19 mouse cellular contexts compared by ENCODE assay signal in the genomic region with DNA sequence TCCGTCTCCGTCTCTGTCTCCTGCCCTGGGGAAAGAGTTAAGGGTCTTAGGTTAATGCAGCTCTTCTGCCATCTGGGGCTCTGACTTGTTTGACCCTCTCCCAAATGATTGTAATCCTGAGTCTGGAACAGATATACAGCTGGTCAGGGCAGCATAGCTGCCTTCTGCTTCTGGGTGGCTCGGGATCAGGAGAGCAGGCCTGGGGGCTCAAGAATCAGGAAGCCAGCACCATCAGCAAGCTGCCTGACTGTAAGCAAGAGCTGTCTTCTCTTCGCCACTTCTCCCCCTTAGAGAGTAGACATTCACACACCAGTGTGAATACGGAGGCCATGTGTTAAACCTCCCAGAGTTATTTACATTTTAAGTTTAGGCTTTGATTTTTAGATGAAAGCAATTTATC. TPM values are rescaled to one million over a fixed set of nuclear protein-coding genes. Genes with fewer than 3 reads are reported as not detected.
DNase-seq lines count a peak whose midpoint lies in the region; ATAC-seq lines count a peak whose summit lies in the region.
"Had no signal": no experiment of that assay in that cellular context is flagged by ENCODE, and none has a peak within 500 bp of the region (broad histone marks: within the 10 kb centered on the region; RNA-seq: fewer than 3 reads in every experiment).

No protein-coding gene starts in this region.

- H3K9me3 ChIP-seq in hindbrain, embryonic 10.5 days, result no peaks in the 10 kb centered on the region
- H3K9me3 ChIP-seq in hindbrain, embryonic 14.5 days (ENCODE audit: control insufficient read depth, low read length), result no peaks in the 10 kb centered on the region
- H3K9me3 ChIP-seq in midbrain, embryonic 10.5 days (replicated peaks), result 0 out of 2 replicates have a peak, but pooled peaks cover 5% of the 10 kb centered on the region
- H3K9me3 ChIP-seq in midbrain, embryonic 14.5 days (ENCODE audit: control insufficient read depth, low read length), result no peaks in the 10 kb centered on the region
- H3K9me3 ChIP-seq in embryonic facial prominence, embryonic 10.5 days, result peaks cover 8% of the 10 kb centered on the region; the same call in 1 of the 2 replicates
- H3K9me3 ChIP-seq in embryonic facial prominence, embryonic 15.5 days (replicated peaks), result 0 out of 2 replicates have a peak, but pooled peaks cover 4% of the 10 kb centered on the region
- H3K9me3 ChIP-seq: hindbrain, embryonic 13.5 days; liver, embryonic 15.5 days; midbrain, embryonic 12.5 days; neural tube, embryonic 12.5 days had no signal

- ATAC-seq in hindbrain, embryonic 14.5 days (ENCODE audit: low FRiP score), result no peak
- ATAC-seq in midbrain, embryonic 14.5 days (ENCODE audit: low FRiP score, low TSS enrichment), result no peak
- ATAC-seq in embryonic facial prominence, embryonic 15.5 days (ENCODE audit: insufficient number of reproducible peaks, low FRiP score, low TSS enrichment, low read depth), result no peak
- ATAC-seq: forebrain, embryonic 16.5 days; inflammation-experienced regulatory T-cells, adult 6 months had no signal

- no peak for DNase-seq in hindbrain, embryonic 10.5 days (ENCODE audit: low spot score)
- DNase-seq in hindbrain, embryonic 14.5 days (ENCODE audit: low spot score), result no peak
- peak; percentile 15 for DNase-seq in midbrain, embryonic 10.5 days (ENCODE audit: low spot score)
- no peak for DNase-seq in midbrain, embryonic 14.5 days
- peak; percentile 50 for DNase-seq in embryonic facial prominence, embryonic 10.5 days (ENCODE audit: low spot score)
- no peak for DNase-seq in embryo, embryonic 10.5 days (ENCODE audit: low spot score)
- DNase-seq: cerebellum, adult 11 months; cerebellum, adult 9-11 months; gastrocnemius, postnatal 10 days; retina, postnatal 1 day; thymus, adult 2 months had no signal

- H3K4me1 ChIP-seq in hindbrain, embryonic 10.5 days (replicated peaks), result peaks cover 22% of the 10 kb centered on the region
- no peaks in the 10 kb centered on the region for H3K4me1 ChIP-seq in hindbrain, embryonic 14.5 days (replicated peaks; ENCODE audit: control insufficient read depth, insufficient read depth, low read length)
- peaks cover 22% of the 10 kb centered on the region for H3K4me1 ChIP-seq in midbrain, embryonic 10.5 days
- H3K4me1 ChIP-seq in midbrain, embryonic 14.5 days (ENCODE audit: control insufficient read depth, insufficient read depth, low read length), result no peaks in the 10 kb centered on the region
- H3K4me1 ChIP-seq in embryonic facial prominence, embryonic 10.5 days, result peaks cover 25% of the 10 kb centered on the region
- H3K4me1 ChIP-seq in embryonic facial prominence, embryonic 15.5 days, result peaks cover 11% of the 10 kb centered on the region; the same call in 1 of the 2 replicates
- H3K4me1 ChIP-seq: hindbrain, embryonic 13.5 days; liver, embryonic 15.5 days had no signal

- peaks cover 35% of the 10 kb centered on the region for H3K27me3 ChIP-seq in hindbrain, embryonic 10.5 days (ENCODE audit: insufficient read depth, poor library complexity, severe bottlenecking)
- no peaks in the 10 kb centered on the region for H3K27me3 ChIP-seq in hindbrain, embryonic 14.5 days (ENCODE audit: control insufficient read depth, insufficient read depth, low read length)
- H3K27me3 ChIP-seq in midbrain, embryonic 10.5 days (ENCODE audit: low read depth, poor library complexity, severe bottlenecking), result peaks cover 79% of the 10 kb centered on the region
- H3K27me3 ChIP-seq in midbrain, embryonic 14.5 days (ENCODE audit: control insufficient read depth, insufficient read depth, low read length), result peaks cover 4% of the 10 kb centered on the region
- H3K27me3 ChIP-seq in embryonic facial prominence, embryonic 10.5 days (replicated peaks; ENCODE audit: low read depth, poor library complexity, severe bottlenecking), result peaks cover 30% of the 10 kb centered on the region
- no peaks in the 10 kb centered on the region for H3K27me3 ChIP-seq in embryonic facial prominence, embryonic 15.5 days
- H3K27me3 ChIP-seq: liver, embryonic 15.5 days had no signal

- no peak overlapping the region for H3K9ac ChIP-seq in hindbrain, embryonic 14.5 days
- no peak overlapping the region for H3K9ac ChIP-seq in midbrain, embryonic 14.5 days (replicated peaks; ENCODE audit: low read length)
- H3K9ac ChIP-seq in embryonic facial prominence, embryonic 15.5 days, result no peak overlapping the region
- H3K9ac ChIP-seq: hindbrain, embryonic 13.5 days; liver, embryonic 15.5 days; midbrain, embryonic 12.5 days; neural tube, embryonic 12.5 days had no signal

- no peak overlapping the region for H3K4me2 ChIP-seq in hindbrain, embryonic 14.5 days (replicated peaks)
- no peak overlapping the region for H3K4me2 ChIP-seq in midbrain, embryonic 14.5 days (ENCODE audit: low read length)
- peak overlapping the region; percentile 1; the same call in 1 of the 2 replicates for H3K4me2 ChIP-seq in embryonic facial prominence, embryonic 15.5 days (replicated peaks)
- H3K4me2 ChIP-seq: hindbrain, embryonic 13.5 days; liver, embryonic 15.5 days; midbrain, embryonic 12.5 days had no signal

- no peaks in the 10 kb centered on the region for H3K36me3 ChIP-seq in hindbrain, embryonic 10.5 days
- no peaks in the 10 kb centered on the region for H3K36me3 ChIP-seq in hindbrain, embryonic 14.5 days (replicated peaks; ENCODE audit: control insufficient read depth, insufficient read depth)
- H3K36me3 ChIP-seq in midbrain, embryonic 10.5 days, result no peaks in the 10 kb centered on the region
- H3K36me3 ChIP-seq in midbrain, embryonic 14.5 days (ENCODE audit: control insufficient read depth, insufficient read depth, low read length), result no peaks in the 10 kb centered on the region
- no peaks in the 10 kb centered on the region for H3K36me3 ChIP-seq in embryonic facial prominence, embryonic 10.5 days (replicated peaks)
- no peaks in the 10 kb centered on the region for H3K36me3 ChIP-seq in embryonic facial prominence, embryonic 15.5 days
- H3K36me3 ChIP-seq: forebrain, embryonic 10.5 days; hindbrain, embryonic 13.5 days; liver, embryonic 15.5 days; midbrain, embryonic 12.5 days; neural tube, embryonic 12.5 days had no signal

- WGBS in hindbrain, embryonic 10.5 days, result 50% methylated on average over 5 of the region's 5 CpGs
- WGBS in hindbrain, embryonic 14.5 days, result 63% methylated on average over 5 of the region's 5 CpGs
- 53% methylated on average over 5 of the region's 5 CpGs for WGBS in midbrain, embryonic 10.5 days
- 65% methylated on average over 5 of the region's 5 CpGs for WGBS in midbrain, embryonic 14.5 days
- 27% methylated on average over 5 of the region's 5 CpGs for WGBS in embryonic facial prominence, embryonic 10.5 days
- WGBS in embryonic facial prominence, embryonic 15.5 days, result 25% methylated on average over 5 of the region's 5 CpGs

- no peak overlapping the region for H3K4me3 ChIP-seq in hindbrain, embryonic 10.5 days
- no peak overlapping the region for H3K4me3 ChIP-seq in hindbrain, embryonic 14.5 days (replicated peaks; ENCODE audit: low read length)
- H3K4me3 ChIP-seq in midbrain, embryonic 10.5 days, result no peak overlapping the region
- no peak overlapping the region for H3K4me3 ChIP-seq in midbrain, embryonic 14.5 days (replicated peaks; ENCODE audit: low read depth, low read length)
- H3K4me3 ChIP-seq in embryonic facial prominence, embryonic 10.5 days, result no peak overlapping the region
- H3K4me3 ChIP-seq in embryonic facial prominence, embryonic 15.5 days (replicated peaks), result no peak overlapping the region
- H3K4me3 ChIP-seq: forebrain, embryonic 10.5 days; hindbrain, embryonic 13.5 days; liver, embryonic 15.5 days; midbrain, embryonic 12.5 days; neural tube, embryonic 12.5 days had no signal

- 0 out of 2 replicates have a peak overlapping the region, but pooled peaks have one; percentile 3 for H3K27ac ChIP-seq in hindbrain, embryonic 10.5 days
- H3K27ac ChIP-seq in hindbrain, embryonic 14.5 days, result no peak overlapping the region
- no peak overlapping the region for H3K27ac ChIP-seq in midbrain, embryonic 10.5 days (replicated peaks)
- no peak overlapping the region for H3K27ac ChIP-seq in midbrain, embryonic 14.5 days (replicated peaks; ENCODE audit: low read depth, low read length)
- H3K27ac ChIP-seq in embryonic facial prominence, embryonic 10.5 days (replicated peaks), result peak overlapping the region; percentile 48
- H3K27ac ChIP-seq in embryonic facial prominence, embryonic 15.5 days (replicated peaks), result no peak overlapping the region
- H3K27ac ChIP-seq: hindbrain, embryonic 13.5 days; liver, embryonic 15.5 days; midbrain, embryonic 12.5 days; neural tube, embryonic 12.5 days had no signal

RNA-seq across cellular contexts. Expression of gene Gm10320, which starts 25.9 kb away (rescaled TPM):
- polyA plus RNA-seq in hindbrain, embryonic 10.5 days (2016; fragmentation: Nextera tagmentation; extraction: Ambion mirVana), result 1.4 and 1.6 TPM in 2 replicates
- 1.2 and 1.3 TPM in 2 replicates for polyA plus RNA-seq in hindbrain, embryonic 14.5 days (2014; fragmentation: Nextera tagmentation; extraction: Ambion mirVana)
- polyA plus RNA-seq in midbrain, embryonic 10.5 days (2016; fragmentation: Nextera tagmentation; extraction: Ambion mirVana), result 1.1 and 1.2 TPM in 2 replicates
- polyA plus RNA-seq in midbrain, embryonic 14.5 days (2014; fragmentation: Nextera tagmentation; extraction: Ambion mirVana), result 0.67 and 0.70 TPM in 2 replicates
- polyA plus RNA-seq in embryonic facial prominence, embryonic 10.5 days (2016; fragmentation: Nextera tagmentation; extraction: Ambion mirVana), result 0.79 and 0.88 TPM in 2 replicates
- polyA plus RNA-seq in embryonic facial prominence, embryonic 15.5 days (2015; fragmentation: Nextera tagmentation; extraction: Ambion mirVana), result 2.2 and 3.9 TPM in 2 replicates

Comparison
In these comparisons a context has a peak if more than half of its experiments do, and no peak if none do; other contexts are left out.
1. DNase-seq: peak in midbrain, embryonic 10.5 days (single experiment) and embryonic facial prominence, embryonic 10.5 days (single experiment); none in hindbrain, embryonic 10.5 days (single experiment), hindbrain, embryonic 14.5 days (single experiment), midbrain, embryonic 14.5 days (single experiment) and embryo, embryonic 10.5 days (single experiment).
2. H3K27ac ChIP-seq: peak in hindbrain, embryonic 10.5 days (single experiment) and embryonic facial prominence, embryonic 10.5 days (single experiment); none in hindbrain, embryonic 14.5 days (single experiment), midbrain, embryonic 10.5 days (single experiment), midbrain, embryonic 14.5 days (single experiment) and embryonic facial prominence, embryonic 15.5 days (single experiment).